Mouse (Mus musculus): ENCODE data around the gene Gm43552.
"Not testable (repeated sequence)": the region's sequence is repeated elsewhere in the genome, so short reads cannot be mapped to it uniquely, and the experiment has no call there.

The Gm43552 gene

GRCm38 (mm10) chr5:65492716-65493531 lies at the start of gene Gm43552:
Gene Gm43552 (minus strand): TSS chr5:65492833.
- DNase-seq (ENCODE audit: inconsistent ontology term): peak; percentile 98

- DNase-seq (ENCODE audit: inconsistent ontology term): no peak
Measured at GRCm38 (mm10) chr5:65541889-65542288, 49.3 kb upstream of the Gm43552 start.

GRCm38 (mm10) chr5:65539786-65540185 lies 47.2 kb upstream of the Gm43552 start:
- DNase-seq (ENCODE audit: inconsistent ontology term): no peak

GRCm38 (mm10) chr5:65538829-65539228 lies 46.2 kb upstream of the Gm43552 start:
- DNase-seq (ENCODE audit: inconsistent ontology term): no peak

- no peak for DNase-seq (ENCODE audit: inconsistent ontology term)
Measured at GRCm38 (mm10) chr5:65538121-65538520, 45.5 kb upstream of the Gm43552 start.

GRCm38 (mm10) chr5:65537420-65538071 lies 44.9 kb upstream of the Gm43552 start:
- DNase-seq (ENCODE audit: inconsistent ontology term): peak; percentile 85

- DNase-seq (ENCODE audit: inconsistent ontology term): peak; percentile 97
Measured at GRCm38 (mm10) chr5:65536751-65537419, 44.3 kb upstream of the Gm43552 start, which contains the start of the genes Smim14 and Ube2k. Gene Smim14 (minus strand): TSS chr5:65537184. Gene Ube2k (plus strand): TSS chr5:65537233.

- DNase-seq (ENCODE audit: inconsistent ontology term): not testable (repeated sequence)
Measured at GRCm38 (mm10) chr5:65536068-65536465, 43.4 kb upstream of the Gm43552 start.

- peak; percentile 50 for DNase-seq (ENCODE audit: inconsistent ontology term)
Measured at GRCm38 (mm10) chr5:65535457-65536067, 42.9 kb upstream of the Gm43552 start.

GRCm38 (mm10) chr5:65534496-65534895 lies 41.9 kb upstream of the Gm43552 start:
- DNase-seq (ENCODE audit: inconsistent ontology term): no peak

GRCm38 (mm10) chr5:65531283-65531682 lies 38.6 kb upstream of the Gm43552 start:
- no peak for DNase-seq (ENCODE audit: inconsistent ontology term)

GRCm38 (mm10) chr5:65525674-65526443 lies 33.2 kb upstream of the Gm43552 start:
- DNase-seq (ENCODE audit: inconsistent ontology term): peak; percentile 33

GRCm38 (mm10) chr5:65524831-65525230 lies 32.2 kb upstream of the Gm43552 start:
- no peak for DNase-seq (ENCODE audit: inconsistent ontology term)

- no peak for DNase-seq (ENCODE audit: inconsistent ontology term)
Measured at GRCm38 (mm10) chr5:65521803-65522202, 29.2 kb upstream of the Gm43552 start.

GRCm38 (mm10) chr5:65514635-65515278 lies 22.1 kb upstream of the Gm43552 start:
- DNase-seq (ENCODE audit: inconsistent ontology term): no peak

GRCm38 (mm10) chr5:65513506-65513905 lies 20.9 kb upstream of the Gm43552 start:
- no peak for DNase-seq (ENCODE audit: inconsistent ontology term)

- no peak for DNase-seq (ENCODE audit: inconsistent ontology term)
Measured at GRCm38 (mm10) chr5:65508395-65508794, 15.8 kb upstream of the Gm43552 start.

- DNase-seq (ENCODE audit: inconsistent ontology term): no peak
Measured at GRCm38 (mm10) chr5:65505786-65506185, 13.2 kb upstream of the Gm43552 start.

- DNase-seq (ENCODE audit: inconsistent ontology term): no peak
Measured at GRCm38 (mm10) chr5:65501407-65501806, 8.8 kb upstream of the Gm43552 start.

GRCm38 (mm10) chr5:65500231-65500630 lies 7.6 kb upstream of the Gm43552 start:
- DNase-seq (ENCODE audit: inconsistent ontology term): no peak

All from Muller cell, postnatal 12 days (primary cell).